Mouse (Mus musculus) lung, postnatal 0 days (tissue): ENCODE results near the gene Cask.

Source experiments
- CTCF ChIP-seq: IDR thresholded peaks from 2 replicates; pipeline ENCODE4 v1.5.1; 2016; ENCODE audit warnings: antibody characterized with exemption, mild to moderate bottlenecking
- EP300 ChIP-seq: IDR thresholded peaks from 2 replicates; pipeline ENCODE4 v1.6.1; 2016; ENCODE audit warnings: antibody characterized with exemption, mild to moderate bottlenecking, control low read depth

GRCm38 (mm10) chrX:13616726-13617125, 234.4 kb downstream of the Cask start:
- TF ChIP-seq CTCF (no peak), EP300 (no peak)
